Mouse (Mus musculus) G1E (cell line): ENCODE measurements at regions not wholly inside any gene's neighbourhood (a gene's known extent, or its start where the extent isn't known, plus 50 kb on each side); places are given as distances from the start of the nearest gene placed in this dataset.

Experiments
- ATAC-seq: 2 replicates; pipeline ENCODE4 v1.8.0; 2016; ENCODE audit warnings: mild to moderate bottlenecking; ENCODE audit not compliant: insufficient number of reproducible peaks, poor library complexity, low FRiP score, severe bottlenecking; ENCODE audit errors: extremely low read depth
- DNase-seq: peaks from one replicate; pipeline ENCODE4 v3.0.0; 2012; ENCODE audit warnings: low spot score
- H3K27me3 ChIP-seq: 2 replicates; pipeline ENCODE4 v1.6.1; 2012; ENCODE audit warnings: mild to moderate bottlenecking, low read length, inconsistent platforms; ENCODE audit not compliant: insufficient read depth
- H3K36me3 ChIP-seq: replicated peaks from 2 replicates; pipeline ENCODE3; 2012; ENCODE audit warnings: mild to moderate bottlenecking, inconsistent platforms
- H3K4me1 ChIP-seq: 2 replicates; pipeline ENCODE4 v1.6.1; 2012; ENCODE audit warnings: low read depth, low read length, inconsistent platforms, mixed read lengths; ENCODE audit not compliant: insufficient read depth
- H3K4me3 ChIP-seq: 2 replicates; pipeline ENCODE4 v1.5.1; 2012; ENCODE audit warnings: low read depth, mild to moderate bottlenecking, inconsistent platforms, low read length, moderate library complexity, mixed read lengths
- H3K9me3 ChIP-seq: replicated peaks from 2 replicates; pipeline ENCODE4 v1.6.1; 2012; ENCODE audit warnings: inconsistent platforms
- CTCF ChIP-seq: IDR thresholded peaks from 2 replicates; pipeline ENCODE4 v1.5.1; 2012; ENCODE audit warnings: low read depth, low read length, inconsistent platforms, mixed read lengths
- GATA1 ChIP-seq: IDR thresholded peaks from 2 replicates; pipeline ENCODE4 v1.6.1; 2012; ENCODE audit warnings: borderline replicate concordance, low read length, inconsistent platforms, mixed read lengths
- GATA2 ChIP-seq: IDR thresholded peaks from 2 replicates; pipeline ENCODE4 v1.6.1; 2012; ENCODE audit warnings: low read depth, low read length, inconsistent platforms, borderline replicate concordance
- POLR2AphosphoS5 ChIP-seq: IDR thresholded peaks from 2 replicates; pipeline ENCODE4 v1.6.1; 2012; ENCODE audit warnings: low read depth, low read length, inconsistent platforms; ENCODE audit not compliant: insufficient replicate concordance
- TAL1 ChIP-seq: conservative IDR thresholded peaks from 2 replicates; pipeline ENCODE4 v1.6.1; 2012; ENCODE audit warnings: low read depth, low read length, inconsistent platforms, mixed read lengths

DNA sequence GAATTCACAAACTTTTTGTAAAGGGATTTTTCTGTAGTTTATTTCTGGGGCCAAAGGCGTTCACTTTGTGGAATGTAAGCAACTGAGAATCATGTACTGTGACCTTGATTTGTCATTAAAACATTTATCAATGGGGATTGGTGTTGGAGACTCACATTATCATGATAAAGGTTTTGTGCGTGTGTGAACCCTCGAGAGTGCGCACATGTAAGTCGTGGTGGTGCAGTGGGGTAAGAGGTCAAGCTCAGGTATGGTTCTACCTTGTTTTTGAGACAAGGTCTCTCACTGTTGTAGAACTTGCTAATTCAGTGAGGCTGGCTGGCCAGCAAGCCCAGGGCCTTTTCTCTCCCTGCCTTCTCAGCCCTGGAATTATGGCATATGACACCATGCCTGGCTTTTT lies 280.4 kb downstream of the Rps24 start:
- DNase-seq = no peak
- H3K27me3 ChIP-seq = no peaks in the 10 kb centered on the region
- TF ChIP-seq POLR2AphosphoS5 (no peak), CTCF (no peak), TAL1 (no peak), GATA1 (no peak), GATA2 (no peak)
- ATAC-seq = no peak
- no peak overlapping the region for H3K4me3 ChIP-seq
- H3K4me1 ChIP-seq = no peaks in the 10 kb centered on the region
- H3K9me3 ChIP-seq = peaks cover 51% of the 10 kb centered on the region
- no peaks in the 10 kb centered on the region for H3K36me3 ChIP-seq

DNA sequence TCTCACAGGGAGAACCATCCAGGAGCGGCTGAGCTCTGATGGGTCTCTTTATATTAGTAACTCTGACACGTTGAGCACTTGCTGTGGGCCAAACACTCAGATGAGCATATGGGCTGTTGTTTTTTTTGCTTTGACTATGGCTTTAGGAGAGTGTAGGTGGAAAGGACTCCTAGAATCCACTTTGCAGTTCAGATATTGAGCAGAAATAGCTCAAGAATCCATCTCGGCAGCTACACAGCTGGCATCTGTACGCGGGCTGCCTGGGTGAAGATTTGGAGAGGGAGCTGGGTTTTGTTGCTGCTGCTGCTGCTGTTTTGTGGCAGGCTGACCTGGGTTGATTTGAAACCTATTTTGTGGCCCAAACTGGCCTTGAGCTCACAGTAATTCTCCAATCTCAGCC lies 281.0 kb downstream of the Rps24 start:
- DNase-seq (no peak), ATAC-seq (no peak)
- Histone ChIP-seq H3K27me3 (no peaks in the 10 kb centered on the region), H3K36me3 (no peaks in the 10 kb centered on the region), H3K4me1 (no peaks in the 10 kb centered on the region), H3K9me3 (peaks cover 49% of the 10 kb centered on the region), H3K4me3 (no peak overlapping the region)
- TF ChIP-seq CTCF (no peak), TAL1 (no peak), POLR2AphosphoS5 (no peak), GATA1 (no peak), GATA2 (no peak)

DNA sequence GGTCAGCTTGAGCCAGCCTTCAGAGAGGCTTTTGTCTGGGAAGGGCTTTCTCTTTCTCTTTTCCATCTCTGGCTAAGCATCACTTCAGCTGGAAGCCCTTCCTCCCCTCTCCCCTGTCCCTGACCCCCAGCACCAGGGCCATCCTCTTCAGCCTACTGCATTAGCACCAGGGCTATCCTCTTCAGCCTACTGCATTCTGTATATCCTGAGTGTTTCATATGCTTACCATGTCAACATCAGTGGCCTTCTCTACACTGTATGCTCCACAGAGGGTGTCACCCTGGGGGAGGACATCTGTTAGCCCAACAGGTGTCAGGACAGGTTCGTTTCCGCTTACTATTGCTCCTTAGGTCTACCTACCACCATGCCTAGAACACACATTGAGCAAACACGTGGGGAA lies 282.5 kb downstream of the Rps24 start:
- TF ChIP-seq TAL1 = no peak
- no peak for TF ChIP-seq CTCF
- TF ChIP-seq GATA1 = no peak
- TF ChIP-seq POLR2AphosphoS5 = no peak
- DNase-seq = no peak
- H3K27me3 ChIP-seq = no peaks in the 10 kb centered on the region
- no peaks in the 10 kb centered on the region for H3K36me3 ChIP-seq
- no peaks in the 10 kb centered on the region for H3K4me1 ChIP-seq
- H3K9me3 ChIP-seq = peaks cover 40% of the 10 kb centered on the region
- no peak overlapping the region for H3K4me3 ChIP-seq
- ATAC-seq = no peak

DNA sequence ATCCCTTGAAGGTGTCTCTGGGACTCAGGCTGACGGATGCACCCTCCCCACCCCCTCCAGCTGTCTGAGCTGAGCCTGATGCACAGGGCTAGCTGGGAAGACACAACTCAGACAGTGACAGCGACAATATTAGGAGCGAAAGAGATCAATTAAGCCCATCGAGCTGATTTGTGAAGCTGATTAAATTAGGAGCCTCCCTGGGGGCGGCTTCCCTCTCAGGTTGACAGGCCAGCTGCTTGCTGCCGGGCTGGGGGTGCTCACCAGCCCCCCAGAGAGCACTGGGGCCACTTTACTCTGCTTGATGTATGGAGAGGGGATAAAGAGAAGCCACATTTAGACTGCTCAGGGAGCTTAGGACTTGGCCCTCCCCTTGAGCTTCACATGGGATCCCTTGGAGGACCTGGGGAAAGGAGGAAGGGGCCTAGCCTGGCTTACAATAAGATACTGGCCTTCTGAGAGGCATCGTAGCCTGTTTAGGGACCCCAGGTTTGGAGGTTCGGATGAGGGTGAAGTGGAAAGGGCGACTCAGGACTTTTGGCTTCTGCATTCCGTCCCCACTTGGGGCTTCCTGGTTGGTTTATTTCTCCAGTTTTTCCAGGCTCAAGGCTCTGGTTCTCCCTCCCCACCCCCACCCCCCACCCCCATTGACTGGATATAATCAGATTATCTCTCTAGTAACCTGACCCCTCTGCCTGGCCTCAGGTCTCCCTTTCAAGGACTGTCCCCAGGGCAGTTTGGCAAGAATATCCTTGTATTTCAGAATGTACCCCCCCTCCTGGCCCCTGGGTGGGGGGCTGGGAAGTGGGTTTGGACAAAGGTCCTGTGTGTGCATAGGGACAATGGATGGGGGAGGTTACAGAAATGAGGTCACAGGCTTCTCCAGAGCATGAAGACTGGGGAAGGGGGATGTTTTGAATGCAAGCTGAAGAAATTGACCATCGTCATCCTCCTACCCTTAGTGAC lies 283.4 kb downstream of the Rps24 start:
- Histone ChIP-seq H3K9me3 (peaks cover 36% of the 10 kb centered on the region), H3K27me3 (no peaks in the 10 kb centered on the region), H3K4me3 (no peak overlapping the region), H3K36me3 (no peaks in the 10 kb centered on the region), H3K4me1 (no peaks in the 10 kb centered on the region)
- ATAC-seq (no peak), DNase-seq (no peak)
- TF ChIP-seq GATA2 = no peak
- no peak for TF ChIP-seq TAL1
- TF ChIP-seq CTCF = no peak
- TF ChIP-seq POLR2AphosphoS5 = no peak

DNA sequence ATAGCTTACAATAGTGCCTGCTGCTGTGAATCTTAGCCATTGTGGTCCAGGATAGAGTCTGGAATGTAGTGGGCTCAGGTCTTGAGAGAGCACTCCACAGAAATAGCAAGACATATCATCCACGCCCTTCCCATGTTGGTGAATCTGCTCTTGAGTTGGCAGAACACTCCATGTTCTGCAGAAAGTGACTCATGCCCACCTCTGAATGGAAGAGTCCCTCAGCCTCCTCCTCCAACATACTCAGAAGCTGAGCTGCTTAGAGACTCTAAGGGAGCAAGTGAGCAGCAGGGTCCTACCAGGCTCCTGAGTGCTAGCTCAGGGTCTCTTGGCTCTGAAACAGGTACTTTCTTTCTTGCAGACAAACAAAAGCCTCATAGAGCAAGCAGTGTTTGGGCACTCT lies 284.7 kb downstream of the Rps24 start:
- no peak for TF ChIP-seq TAL1
- no peak for TF ChIP-seq GATA1
- no peak for TF ChIP-seq CTCF
- no peak for TF ChIP-seq POLR2AphosphoS5
- no peak for TF ChIP-seq GATA2

DNA sequence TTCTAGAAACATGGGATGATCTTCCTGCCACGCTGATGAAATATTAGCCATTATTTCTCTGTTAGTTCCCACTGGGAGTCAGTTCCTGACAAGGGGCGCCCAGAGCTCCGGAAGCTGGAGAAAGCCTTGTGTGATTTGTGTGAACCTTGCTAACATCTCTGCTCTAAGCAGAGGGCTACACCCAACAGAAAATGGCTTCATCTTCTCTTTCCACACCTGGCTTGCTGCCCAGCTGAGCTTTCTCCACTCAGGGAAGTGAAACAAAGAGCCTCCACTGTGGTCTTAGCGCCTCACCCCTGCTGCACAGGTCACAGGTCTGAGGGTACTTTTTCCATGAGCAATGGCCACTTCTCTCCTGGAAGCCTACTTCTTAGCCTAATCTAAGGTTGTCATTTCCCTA lies 285.2 kb downstream of the Rps24 start:
- no peaks in the 10 kb centered on the region for H3K27me3 ChIP-seq
- H3K4me3 ChIP-seq = no peak overlapping the region
- no peak for DNase-seq
- no peaks in the 10 kb centered on the region for H3K36me3 ChIP-seq
- TF ChIP-seq CTCF = no peak
- TF ChIP-seq TAL1 = no peak
- no peak for TF ChIP-seq POLR2AphosphoS5
- TF ChIP-seq GATA2 = no peak
- TF ChIP-seq GATA1 = no peak
- no peak for ATAC-seq
- H3K9me3 ChIP-seq = peaks cover 38% of the 10 kb centered on the region
- H3K4me1 ChIP-seq = no peaks in the 10 kb centered on the region

More for the DNA sequence above, 284.7 kb downstream of the Rps24 start:
- DNase-seq = no peak
- Histone ChIP-seq H3K4me1 (no peaks in the 10 kb centered on the region), H3K36me3 (no peaks in the 10 kb centered on the region), H3K4me3 (no peak overlapping the region), H3K9me3 (peaks cover 38% of the 10 kb centered on the region), H3K27me3 (no peaks in the 10 kb centered on the region)
- no peak for ATAC-seq
